Mouse (Mus musculus) MEL (cell line): Measurements from ENCODE around the gene Vps51. TPM values are rescaled to one million over a fixed set of nuclear protein-coding genes. Genes with fewer than 3 reads are reported as not detected.

Experiments used
- DNase-seq: peaks from one replicate; pipeline ENCODE4 v3.0.0; 2011; ENCODE audit warnings: low read depth, low spot score
- H3K27ac ChIP-seq: 2 replicates; pipeline ENCODE4 v1.5.1; 2012; ENCODE audit warnings: low read depth, mild to moderate bottlenecking, control low read depth, low read length, moderate library complexity; ENCODE audit not compliant: control insufficient read depth
- H3K27me3 ChIP-seq, 2 experiments: fragments of 150-350 bp in 1 of 2; sonication (generic) in 1 of 2; 2 replicates each; pipeline ENCODE4 v1.6.1; 2012; ENCODE audit warnings: low read length in 2 of 2, mild to moderate bottlenecking in 2 of 2, improper control_type of control experiment in 1 of 2, moderate library complexity in 1 of 2; ENCODE audit not compliant: insufficient read depth in 2 of 2, control insufficient read depth in 1 of 2
- H3K36me3 ChIP-seq, 2 experiments: 2 replicates each; pipeline ENCODE4 v1.6.1; 2012 to 2014; ENCODE audit warnings: low read length in 2 of 2, improper control_type of control experiment in 1 of 2, inconsistent platforms in 1 of 2, mild to moderate bottlenecking in 1 of 2; ENCODE audit not compliant: insufficient read depth in 2 of 2, control insufficient read depth in 1 of 2
- H3K4me1 ChIP-seq, 2 experiments: fragments of 150-350 bp in 1 of 2; sonication (generic) in 1 of 2; 2 replicates each; pipeline ENCODE4 v1.6.1; 2012; ENCODE audit warnings: low read length in 2 of 2, improper control_type of control experiment in 1 of 2, mild to moderate bottlenecking in 1 of 2; ENCODE audit not compliant: insufficient read depth in 2 of 2, control insufficient read depth in 1 of 2
- H3K4me3 ChIP-seq, 2 experiments: fragments of 150-350 bp in 1 of 2; sonication (generic) in 1 of 2; 2 replicates each; pipeline ENCODE4 v1.5.1; 2012; ENCODE audit warnings: low read depth in 2 of 2, low read length in 2 of 2, mild to moderate bottlenecking in 2 of 2, moderate library complexity in 2 of 2, control low read depth in 1 of 2, improper control_type of control experiment in 1 of 2; ENCODE audit not compliant: control insufficient read depth in 1 of 2, insufficient read depth in 1 of 2
- H3K79me2 ChIP-seq: 2 replicates; pipeline ENCODE4 v1.6.1; 2012; ENCODE audit warnings: mild to moderate bottlenecking, low read length, moderate library complexity; ENCODE audit not compliant: control insufficient read depth, poor library complexity, insufficient read depth
- H3K9ac ChIP-seq: 2 replicates; pipeline ENCODE4 v1.6.1; 2012; ENCODE audit warnings: low read depth, mild to moderate bottlenecking, control low read depth, low read length, moderate library complexity; ENCODE audit not compliant: control insufficient read depth, poor library complexity, severe bottlenecking
- H3K9me3 ChIP-seq: fragments of 150-350 bp; sonication (generic); replicated peaks from 2 replicates; pipeline ENCODE4 v1.6.1; 2012; ENCODE audit warnings: mild to moderate bottlenecking, low read length, improper control_type of control experiment, moderate library complexity; ENCODE audit not compliant: insufficient read depth
- CHD2 ChIP-seq: IDR thresholded peaks from 2 replicates; pipeline ENCODE4 v1.6.1; 2011; ENCODE audit warnings: low read length, improper control_type of control experiment
- CTCF ChIP-seq, 3 experiments: IDR thresholded peaks in 2 of 3; conservative IDR thresholded peaks in 1 of 3; 2 replicates each; pipeline ENCODE4 v1.5.1; 2011 to 2012; ENCODE audit warnings: low read length in 3 of 3, low read depth in 2 of 3, mild to moderate bottlenecking in 2 of 3, improper control_type of control experiment in 1 of 3, inconsistent platforms in 1 of 3, mixed read lengths in 1 of 3, moderate library complexity in 1 of 3; ENCODE audit not compliant: control insufficient read depth in 1 of 3, insufficient read depth in 1 of 3, poor library complexity in 1 of 3, severe bottlenecking in 1 of 3
- ELF1 ChIP-seq: IDR thresholded peaks from 2 replicates; pipeline ENCODE4 v1.6.1; 2014; ENCODE audit warnings: low read depth, mild to moderate bottlenecking, inconsistent platforms, low read length, improper control_type of control experiment, moderate library complexity
- EP300 ChIP-seq, 2 experiments: IDR thresholded peaks; 2 replicates each; pipeline ENCODE4 v1.6.1; 2011; ENCODE audit warnings: improper control_type of control experiment in 2 of 2, low read length in 2 of 2, low read depth in 1 of 2, mild to moderate bottlenecking in 1 of 2
- GABPA ChIP-seq: IDR thresholded peaks from 2 replicates; pipeline ENCODE4 v1.6.1; 2012; ENCODE audit warnings: low read depth, mild to moderate bottlenecking, inconsistent platforms, low read length, improper control_type of control experiment, moderate library complexity
- GATA1 ChIP-seq: IDR thresholded peaks from 2 replicates; pipeline ENCODE4 v1.6.1; 2011; ENCODE audit warnings: low read depth, low read length, improper control_type of control experiment
- HCFC1 ChIP-seq: IDR thresholded peaks from 2 replicates; pipeline ENCODE4 v1.6.1; 2012; ENCODE audit warnings: low read depth, mild to moderate bottlenecking, inconsistent platforms, low read length, improper control_type of control experiment, moderate library complexity
- JUND ChIP-seq: IDR thresholded peaks from 2 replicates; pipeline ENCODE4 v1.6.1; 2011; ENCODE audit warnings: low read depth, mild to moderate bottlenecking, improper control_type of control experiment, low read length
- KAT2A ChIP-seq: conservative IDR thresholded peaks from 2 replicates; pipeline ENCODE4 v1.6.1; 2012; ENCODE audit warnings: low read depth, low read length, improper control_type of control experiment, inconsistent platforms
- MEF2A ChIP-seq: IDR thresholded peaks from 2 replicates; pipeline ENCODE4 v1.6.1; 2014; ENCODE audit warnings: low read depth, mild to moderate bottlenecking, inconsistent platforms, low read length, improper control_type of control experiment; ENCODE audit not compliant: poor library complexity, insufficient replicate concordance, severe bottlenecking; ENCODE audit errors: extremely low read depth
- MXI1 ChIP-seq: IDR thresholded peaks from 2 replicates; pipeline ENCODE4 v1.6.1; 2011; ENCODE audit warnings: mild to moderate bottlenecking, low read depth, low read length, improper control_type of control experiment
- MYC ChIP-seq: IDR thresholded peaks from 2 replicates; pipeline ENCODE4 v1.6.1; 2011; ENCODE audit warnings: low read depth, mild to moderate bottlenecking, low read length, improper control_type of control experiment, moderate library complexity
- POLR2A ChIP-seq, 2 experiments: IDR thresholded peaks; 2 replicates each; pipeline ENCODE4 v1.6.1; 2011 to 2012; ENCODE audit warnings: low read length in 2 of 2, mild to moderate bottlenecking in 2 of 2, control low read depth in 1 of 2, improper control_type of control experiment in 1 of 2, low read depth in 1 of 2, moderate library complexity in 1 of 2; ENCODE audit not compliant: control insufficient read depth in 1 of 2, insufficient read depth in 1 of 2, poor library complexity in 1 of 2
- SMC3 ChIP-seq: IDR thresholded peaks from 2 replicates; pipeline ENCODE4 v1.6.1; 2011; ENCODE audit warnings: low read depth, low read length, improper control_type of control experiment
- TAL1 ChIP-seq: IDR thresholded peaks from 2 replicates; pipeline ENCODE4 v1.6.1; 2012; ENCODE audit warnings: mild to moderate bottlenecking, inconsistent platforms, low read length, moderate library complexity, mixed read lengths
- TBP ChIP-seq: IDR thresholded peaks from 2 replicates; pipeline ENCODE4 v1.8.0; 2011; ENCODE audit warnings: low read depth, low read length, improper control_type of control experiment
- TCF12 ChIP-seq: IDR thresholded peaks from 2 replicates; pipeline ENCODE4 v1.6.1; 2014; ENCODE audit warnings: low read depth, mild to moderate bottlenecking, inconsistent platforms, low read length, improper control_type of control experiment, moderate library complexity
- UBTF ChIP-seq: IDR thresholded peaks from 2 replicates; pipeline ENCODE4 v1.6.1; 2012; ENCODE audit warnings: low read depth, mild to moderate bottlenecking, inconsistent platforms, low read length, improper control_type of control experiment, moderate library complexity, borderline replicate concordance; ENCODE audit not compliant: insufficient read depth
- USF1 ChIP-seq: IDR thresholded peaks from 2 replicates; pipeline ENCODE4 v1.6.1; 2014; ENCODE audit warnings: low read depth, mild to moderate bottlenecking, inconsistent platforms, low read length, improper control_type of control experiment, moderate library complexity
- USF2 ChIP-seq, 2 experiments: IDR thresholded peaks; 2 replicates each; pipeline ENCODE4 v1.6.1; 2011 to 2012; ENCODE audit warnings: improper control_type of control experiment in 2 of 2, low read length in 2 of 2, borderline replicate concordance in 1 of 2, inconsistent platforms in 1 of 2, low read depth in 1 of 2, mild to moderate bottlenecking in 1 of 2; ENCODE audit not compliant: insufficient read depth in 1 of 2
- ZKSCAN1 ChIP-seq: IDR thresholded peaks from 2 replicates; pipeline ENCODE4 v1.6.1; 2012; ENCODE audit warnings: low read depth, mild to moderate bottlenecking, inconsistent platforms, low read length, improper control_type of control experiment, moderate library complexity
- ZNF384 ChIP-seq: IDR thresholded peaks from 2 replicates; pipeline ENCODE4 v1.6.1; 2012; ENCODE audit warnings: low read depth, mild to moderate bottlenecking, inconsistent platforms, low read length, improper control_type of control experiment
- polyA plus RNA-seq, 2 experiments: library from polyadenylated mRNA; stranded (reverse) in 1 of 2; unstranded in 1 of 2; fragments of >175 nt in 1 of 2; fragments of >200 nt in 1 of 2; gene quantifications; 2 replicates each; pipeline versions ENCODE4 v1.2.1 to v1.2.4; 2012; ENCODE audit warnings: low replicate concordance in 2 of 2, low read depth in 1 of 2; ENCODE audit not compliant: insufficient read length in 2 of 2, insufficient read depth in 1 of 2, missing spikeins in 1 of 2
- total RNA-seq: library from RNA; depleted of rRNA; stranded (reverse); fragments of 300-350 nt; gene quantifications from 2 replicates; pipeline ENCODE4 v1.2.3, GENCODE M21; 2012

Vps51 gene
- total and polyA plus RNA-seq, 3 experiments = 29.4 to 60.5 TPM; not detected in 1

GRCm38 (mm10) chr19:6102169-6102853 lies 25.3 kb upstream of the Vps51 start:
- Histone ChIP-seq H3K9me3 (no peaks in the 10 kb centered on the region), H3K4me1 (peaks cover 28 to 43% of the 10 kb centered on the region in 2 experiments), H3K36me3 (peaks cover 0 to 39% of the 10 kb centered on the region in 2 experiments; a peak in 2 of 4 replicates), H3K27me3 (no peaks in the 10 kb centered on the region), H3K27ac (no peak overlapping the region), H3K4me3 (no peak overlapping the region), H3K9ac (no peak overlapping the region), H3K79me2 (no peaks in the 10 kb centered on the region)
- no peak for TF ChIP-seq HCFC1
- TF ChIP-seq USF2 (IDR thresholded peaks at IDR 0.05; ENCODE audit: borderline replicate concordance in 1 of 2, insufficient read depth in 1 of 2, low read depth in 1 of 2, low read length in 2 of 2) = no peak
- no peak for TF ChIP-seq UBTF
- no peak for TF ChIP-seq ZKSCAN1
- no peak for TF ChIP-seq ELF1
- TF ChIP-seq ZNF384 = no peak
- TF ChIP-seq EP300 (IDR thresholded peaks at IDR 0.05; ENCODE audit: low read depth in 1 of 2, low read length in 2 of 2) = peak; percentile 43 to 49; a peak in 3 of 4 replicates
- no peak for TF ChIP-seq POLR2A (IDR thresholded peaks at IDR 0.05; ENCODE audit: control insufficient read depth in 1 of 2, insufficient read depth in 1 of 2, low read depth in 1 of 2, low read length in 2 of 2, poor library complexity in 1 of 2)
- TF ChIP-seq MEF2A = no peak
- no peak for TF ChIP-seq GATA1
- no peak for TF ChIP-seq KAT2A
- no peak for TF ChIP-seq CHD2
- TF ChIP-seq GABPA = 0 out of 2 replicates have a peak, but pooled peaks have one; percentile 33
- peak; percentile 36 for TF ChIP-seq TAL1
- no peak for TF ChIP-seq JUND
- TF ChIP-seq TBP = no peak
- no peak for TF ChIP-seq CTCF (IDR thresholded peaks at IDR 0.05 in 2 of 3, conservative IDR thresholded peaks at IDR 0.05 in 1 of 3; ENCODE audit: control insufficient read depth in 1 of 3, insufficient read depth in 1 of 3, low read depth in 2 of 3, low read length in 3 of 3, poor library complexity in 1 of 3, severe bottlenecking in 1 of 3)
- no peak for TF ChIP-seq SMC3
- TF ChIP-seq USF1 = no peak
- TF ChIP-seq MXI1 = no peak
- TF ChIP-seq TCF12 = 0 out of 2 replicates have a peak, but pooled peaks have one; percentile 22
- TF ChIP-seq MYC = no peak
- peak; percentile 69 for DNase-seq
